Mouse (Mus musculus): ENCODE results near the gene Lamp1.

DNA sequence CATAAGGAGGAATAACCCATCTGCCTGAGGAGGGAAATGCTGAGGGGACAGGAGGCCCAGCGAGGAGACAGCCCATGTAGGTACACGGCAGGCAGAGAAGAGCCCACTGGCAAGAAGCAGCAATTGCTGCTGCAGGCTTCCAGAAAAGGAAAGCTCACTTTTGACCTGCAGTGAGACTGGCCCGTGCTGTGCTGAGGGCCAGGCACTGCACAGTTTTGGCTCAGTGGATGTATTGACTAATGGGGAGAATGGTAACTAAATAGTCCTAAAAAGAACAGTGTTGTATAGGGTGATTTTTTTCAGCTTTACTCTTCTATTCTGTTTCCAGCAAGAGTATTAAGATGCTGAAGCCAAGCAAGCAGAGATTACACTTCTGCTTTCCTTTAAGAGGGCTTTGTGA, 40.4 kb upstream of the Lamp1 start:
- TF ChIP-seq MYOD1 (IDR thresholded peaks at IDR 0.05; ENCODE audit: control insufficient read depth in 1 of 3, insufficient read length in 2 of 3, low read depth in 2 of 3) (no peak), POLR2A (IDR thresholded peaks at IDR 0.05; ENCODE audit: insufficient read length, low read depth) (no peak), USF1 (IDR thresholded peaks at IDR 0.05; ENCODE audit: low read depth) (no peak), CEBPB (IDR thresholded peaks at IDR 0.05; ENCODE audit: insufficient read depth, poor library complexity, severe bottlenecking) (no peak)
